Mouse (Mus musculus): ENCODE results near the gene Cacna1e. TPM values are rescaled to one million over a fixed set of nuclear protein-coding genes. Genes with fewer than 3 reads are reported as not detected.

Gene Cacna1e
- polyA plus RNA-seq, 1 experiment from 2014 or later: 1.3 TPM

DNA sequence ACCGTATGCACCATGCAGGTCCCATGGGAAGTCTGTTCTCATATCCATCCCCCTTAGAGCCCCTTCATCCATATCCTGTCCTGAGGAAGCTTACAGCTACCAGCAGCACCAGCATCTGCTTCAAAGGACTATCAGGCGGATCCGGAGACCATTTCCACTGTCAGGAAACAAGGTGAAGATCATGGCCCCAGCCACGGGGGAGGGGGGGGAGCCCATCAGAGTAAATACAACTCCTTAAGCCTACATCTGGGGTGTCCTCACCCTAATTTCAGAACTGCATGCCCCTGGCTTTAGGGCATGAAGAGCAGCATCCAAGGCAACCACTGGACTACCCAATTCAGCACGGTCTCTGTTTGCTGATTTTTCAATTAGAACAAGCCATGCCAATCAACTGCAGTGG is 47.8 kb downstream of the Cacna1e start:
- H3K27ac ChIP-seq (replicated peaks): no peak overlapping the region
- no peaks in the 10 kb centered on the region for H3K36me3 ChIP-seq
- 84% methylated on average over 5 of the region's 5 CpGs for WGBS

DNA sequence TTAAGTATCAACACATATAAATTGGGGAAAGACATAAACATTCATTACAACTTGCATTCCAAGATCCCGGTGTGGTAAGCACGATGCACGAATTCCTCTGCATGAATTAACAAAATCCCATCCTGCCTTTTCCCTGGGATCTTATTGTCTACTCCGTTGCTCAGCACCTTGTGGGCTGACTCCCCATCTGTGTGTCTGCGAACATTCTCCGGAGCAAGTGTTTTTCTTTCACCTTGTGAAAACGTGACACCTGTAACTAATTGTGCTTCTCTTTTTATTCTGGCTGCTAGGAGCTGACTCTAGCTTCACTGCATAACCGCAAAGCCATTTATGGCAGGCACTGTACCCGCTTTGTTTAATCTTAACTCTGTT is 52.1 kb downstream of the Cacna1e start:
- WGBS: 67% methylated on average over 9 of the region's 9 CpGs

More for the DNA sequence above, 47.8 kb downstream of the Cacna1e start:
- Histone ChIP-seq H3K9ac (no peak overlapping the region), H3K9me3 (replicated peaks) (no peaks in the 10 kb centered on the region), H3K4me3 (replicated peaks) (no peak overlapping the region), H3K4me1 (no peaks in the 10 kb centered on the region), H3K4me2 (replicated peaks) (no peak overlapping the region), H3K27me3 (no peaks in the 10 kb centered on the region)
- ATAC-seq (ENCODE audit: insufficient number of reproducible peaks, low FRiP score, low TSS enrichment, low read depth): no peak

DNA sequence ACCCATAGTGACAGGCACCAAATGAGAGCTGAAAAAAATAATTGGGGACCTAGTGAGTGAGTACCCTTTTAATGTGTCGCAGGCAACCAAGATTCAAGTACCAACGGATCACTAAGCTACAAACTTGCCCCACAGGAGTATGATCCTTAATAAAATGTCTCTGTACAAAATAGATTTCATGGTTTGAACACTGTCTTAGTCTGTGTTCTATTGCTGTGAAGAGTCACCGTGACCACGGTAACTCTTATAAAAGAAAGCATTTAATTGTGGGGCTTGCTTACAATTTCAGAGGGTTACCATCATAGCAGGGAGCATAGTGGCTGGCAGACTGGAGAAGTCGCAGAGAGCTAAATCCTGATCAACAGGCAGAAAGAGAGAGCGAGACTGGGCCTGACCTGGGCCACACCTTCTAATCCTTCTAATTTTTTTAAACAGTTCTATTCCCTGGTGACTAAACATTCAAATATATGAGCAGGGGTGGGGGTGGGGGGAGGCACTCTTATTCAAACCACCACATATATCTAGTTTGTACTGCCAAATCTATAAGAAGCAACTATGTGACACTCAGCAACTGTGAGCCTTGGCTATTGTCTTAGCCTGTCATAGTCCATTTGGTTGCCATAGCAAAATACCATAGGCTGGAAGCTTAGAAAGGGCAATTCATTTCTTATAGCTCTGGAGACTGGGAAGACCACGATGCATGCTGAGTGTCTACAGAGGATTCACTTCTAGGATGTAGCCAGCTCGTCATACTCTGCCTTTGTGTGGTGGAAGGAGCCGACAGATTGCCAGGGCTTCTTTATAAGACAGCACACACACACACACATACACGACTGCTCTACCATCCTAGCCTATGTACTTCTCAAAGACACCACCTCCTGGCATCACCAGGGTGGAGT is 52.8 kb downstream of the Cacna1e start:
- Histone ChIP-seq H3K36me3 (no peaks in the 10 kb centered on the region), H3K27me3 (no peaks in the 10 kb centered on the region), H3K27ac (replicated peaks) (no peak overlapping the region), H3K9ac (no peak overlapping the region), H3K4me2 (replicated peaks) (no peak overlapping the region), H3K4me3 (replicated peaks) (no peak overlapping the region), H3K9me3 (replicated peaks) (no peaks in the 10 kb centered on the region), H3K4me1 (no peaks in the 10 kb centered on the region; the same call in 1 of the 2 replicates)
- WGBS: 68% methylated on average over 10 of the region's 10 CpGs
- ATAC-seq (ENCODE audit: insufficient number of reproducible peaks, low FRiP score, low TSS enrichment, low read depth): no peak

More for the DNA sequence above, 52.1 kb downstream of the Cacna1e start:
- ATAC-seq (ENCODE audit: insufficient number of reproducible peaks, low FRiP score, low TSS enrichment, low read depth): no peak
- Histone ChIP-seq H3K4me2 (replicated peaks) (no peak overlapping the region), H3K27me3 (no peaks in the 10 kb centered on the region), H3K4me1 (no peaks in the 10 kb centered on the region; the same call in 1 of the 2 replicates), H3K36me3 (no peaks in the 10 kb centered on the region), H3K4me3 (replicated peaks) (no peak overlapping the region), H3K9me3 (replicated peaks) (no peaks in the 10 kb centered on the region), H3K27ac (replicated peaks) (no peak overlapping the region), H3K9ac (no peak overlapping the region)

DNA sequence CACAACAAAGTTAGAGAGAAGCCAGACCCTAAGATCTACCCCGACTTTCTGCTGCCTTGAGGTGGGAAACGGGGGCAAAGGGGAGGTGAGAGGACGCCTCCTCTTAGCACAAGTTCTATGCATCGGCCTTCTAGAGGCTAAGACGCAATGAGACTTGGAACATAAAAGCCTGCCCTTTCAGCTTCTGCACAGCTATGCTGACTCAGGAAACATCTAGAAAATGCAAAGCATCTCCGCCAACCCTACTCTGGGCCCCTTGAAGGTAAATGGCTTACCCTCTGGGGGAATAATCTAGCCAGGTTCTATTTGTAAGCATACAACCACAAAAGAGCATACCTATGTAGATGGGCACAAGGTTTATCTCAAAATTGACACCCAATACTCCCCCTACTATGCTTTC is 54.2 kb downstream of the Cacna1e start:
- H3K36me3 ChIP-seq: no peaks in the 10 kb centered on the region
- no peak overlapping the region for H3K27ac ChIP-seq (replicated peaks)
- no peak overlapping the region for H3K4me2 ChIP-seq (replicated peaks)
- no peak for ATAC-seq (ENCODE audit: insufficient number of reproducible peaks, low FRiP score, low TSS enrichment, low read depth)
- H3K4me1 ChIP-seq: no peaks in the 10 kb centered on the region; the same call in 1 of the 2 replicates
- 72% methylated on average over 6 of the region's 6 CpGs for WGBS
- no peaks in the 10 kb centered on the region for H3K27me3 ChIP-seq
- no peaks in the 10 kb centered on the region for H3K9me3 ChIP-seq (replicated peaks)
- no peak overlapping the region for H3K4me3 ChIP-seq (replicated peaks)
- no peak overlapping the region for H3K9ac ChIP-seq

DNA sequence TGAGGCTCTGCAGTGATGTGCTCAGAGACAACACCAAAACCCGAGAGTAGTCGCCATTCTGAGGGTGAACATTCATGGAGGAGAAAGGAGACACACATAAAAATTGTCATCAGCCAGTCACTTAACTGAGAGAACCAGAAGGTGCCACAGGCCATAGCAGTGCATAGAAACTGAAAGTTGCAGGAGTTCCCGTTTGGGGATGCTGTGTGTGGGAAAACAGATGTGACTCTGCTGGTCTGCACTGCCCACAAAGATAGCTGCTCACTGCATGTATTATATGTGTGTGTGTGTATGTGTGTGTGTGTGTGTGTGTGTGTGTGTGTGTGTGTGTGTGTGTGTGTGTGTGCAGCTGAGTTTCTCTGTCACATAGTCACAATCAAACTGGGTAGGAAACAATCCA is 61.2 kb downstream of the Cacna1e start:
- no peaks in the 10 kb centered on the region for H3K36me3 ChIP-seq
- 0 out of 2 replicates have a peak, but pooled peaks cover 2% of the 10 kb centered on the region for H3K9me3 ChIP-seq (replicated peaks)
- no peak overlapping the region for H3K4me3 ChIP-seq (replicated peaks)
- H3K27me3 ChIP-seq: no peaks in the 10 kb centered on the region
- no peaks in the 10 kb centered on the region for H3K4me1 ChIP-seq
- H3K4me2 ChIP-seq (replicated peaks): no peak overlapping the region
- no peak overlapping the region for H3K9ac ChIP-seq
- H3K27ac ChIP-seq (replicated peaks): no peak overlapping the region
- no peak for ATAC-seq (ENCODE audit: insufficient number of reproducible peaks, low FRiP score, low TSS enrichment, low read depth)
- 63% methylated on average over 3 of the region's 3 CpGs for WGBS

DNA sequence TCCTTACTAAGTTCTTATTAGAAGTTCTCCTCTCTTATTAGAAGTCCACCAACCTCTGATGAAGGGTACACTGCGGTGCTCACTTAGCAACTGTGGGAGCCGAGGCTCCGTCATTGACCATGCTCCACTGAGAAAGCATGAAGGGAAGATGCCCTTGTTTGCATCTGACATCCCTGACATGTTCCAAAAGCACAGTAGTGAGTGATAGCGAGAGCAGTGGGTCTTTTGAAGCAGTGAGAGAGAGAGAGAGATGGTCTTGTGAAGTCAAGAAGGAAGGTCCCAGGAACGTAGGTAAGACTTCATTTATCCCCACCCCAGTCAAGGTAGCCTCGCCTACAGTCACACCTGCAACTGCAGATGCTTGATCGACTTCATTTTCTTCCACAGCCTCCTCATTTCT is 63.9 kb downstream of the Cacna1e start:
- WGBS: 87% methylated on average over 7 of the region's 7 CpGs
- H3K27me3 ChIP-seq: no peaks in the 10 kb centered on the region
- no peak overlapping the region for H3K4me3 ChIP-seq (replicated peaks)
- H3K36me3 ChIP-seq: no peaks in the 10 kb centered on the region
- H3K27ac ChIP-seq (replicated peaks): no peak overlapping the region
- H3K9ac ChIP-seq: no peak overlapping the region
- ATAC-seq (ENCODE audit: insufficient number of reproducible peaks, low FRiP score, low TSS enrichment, low read depth): no peak
- no peak overlapping the region for H3K4me2 ChIP-seq (replicated peaks)
- H3K4me1 ChIP-seq: no peaks in the 10 kb centered on the region
- H3K9me3 ChIP-seq (replicated peaks): 0 out of 2 replicates have a peak, but pooled peaks cover 4% of the 10 kb centered on the region

DNA sequence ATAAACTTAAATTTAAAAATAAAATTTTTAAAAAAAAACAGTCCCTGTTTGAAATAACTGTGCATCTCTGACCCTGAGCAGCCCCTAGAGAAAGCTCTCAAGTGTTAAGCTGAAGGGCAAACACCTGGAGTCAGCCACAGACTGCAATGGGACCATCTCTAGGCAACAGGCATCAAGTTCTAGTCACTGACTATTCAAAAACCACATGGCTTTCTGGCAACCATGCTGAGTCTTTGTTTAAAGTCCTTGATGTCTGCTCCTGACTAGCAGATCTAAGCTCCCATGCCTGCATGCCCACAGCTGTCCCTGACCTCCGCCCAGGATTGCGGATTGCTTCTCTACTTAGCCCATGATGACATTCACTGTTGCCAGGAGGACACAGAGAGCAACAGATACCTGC is 64.3 kb downstream of the Cacna1e start:
- Histone ChIP-seq H3K4me3 (replicated peaks) (no peak overlapping the region), H3K9me3 (replicated peaks) (0 out of 2 replicates have a peak, but pooled peaks cover 4% of the 10 kb centered on the region), H3K9ac (no peak overlapping the region), H3K36me3 (no peaks in the 10 kb centered on the region), H3K4me2 (replicated peaks) (no peak overlapping the region), H3K4me1 (no peaks in the 10 kb centered on the region), H3K27me3 (no peaks in the 10 kb centered on the region), H3K27ac (replicated peaks) (no peak overlapping the region)
- ATAC-seq (ENCODE audit: insufficient number of reproducible peaks, low FRiP score, low TSS enrichment, low read depth): no peak
- WGBS: 92% methylated on average over 2 of the region's 2 CpGs

DNA sequence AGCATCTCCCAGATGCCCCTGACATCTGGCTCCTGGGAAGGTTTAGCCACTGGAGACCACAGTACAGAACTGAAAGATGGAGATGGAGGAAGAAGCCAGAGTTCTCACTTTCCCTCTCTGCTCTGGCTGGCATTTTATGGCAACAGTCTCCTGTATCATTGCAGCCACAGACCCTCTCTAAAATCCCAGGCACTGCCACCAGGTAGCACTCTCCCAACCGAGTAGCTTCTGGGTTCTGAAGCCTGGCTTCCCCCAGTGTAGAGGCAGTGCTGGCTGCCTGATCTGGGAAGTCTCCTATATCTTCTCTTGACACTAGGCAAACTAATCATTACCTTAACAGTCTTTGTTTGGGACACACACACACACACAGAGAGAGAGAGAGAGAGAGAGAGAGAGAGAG is 65.6 kb downstream of the Cacna1e start:
- Histone ChIP-seq H3K9me3 (replicated peaks) (0 out of 2 replicates have a peak, but pooled peaks cover 4% of the 10 kb centered on the region), H3K4me2 (replicated peaks) (no peak overlapping the region), H3K4me3 (replicated peaks) (no peak overlapping the region), H3K4me1 (no peaks in the 10 kb centered on the region), H3K27me3 (no peaks in the 10 kb centered on the region), H3K9ac (no peak overlapping the region), H3K27ac (replicated peaks) (no peak overlapping the region), H3K36me3 (no peaks in the 10 kb centered on the region)
- ATAC-seq (ENCODE audit: insufficient number of reproducible peaks, low FRiP score, low TSS enrichment, low read depth): no peak
- WGBS: 33% methylated on average over 1 of the region's 1 CpGs

DNA sequence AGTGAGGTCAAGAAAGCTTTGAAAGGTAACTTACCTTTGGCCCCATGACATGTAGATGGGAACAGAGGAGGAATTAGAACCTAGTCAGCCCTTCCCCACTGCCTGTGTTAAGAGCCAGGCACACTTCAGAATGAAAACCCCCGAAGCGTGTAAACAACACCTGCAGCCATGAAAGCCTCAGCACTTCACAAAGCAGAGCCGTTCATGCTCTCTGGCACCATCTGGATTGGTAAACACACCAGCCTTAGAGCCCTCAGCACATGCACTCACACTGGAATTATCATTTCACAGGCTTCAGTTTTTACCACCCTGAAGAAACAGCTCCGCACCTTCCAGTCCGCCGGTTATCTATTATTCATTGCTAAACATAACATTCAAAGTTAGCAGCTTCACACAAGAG is 67.5 kb downstream of the Cacna1e start:
- H3K4me3 ChIP-seq (replicated peaks): no peak overlapping the region
- no peak overlapping the region for H3K27ac ChIP-seq (replicated peaks)
- no peaks in the 10 kb centered on the region for H3K27me3 ChIP-seq
- no peak overlapping the region for H3K4me2 ChIP-seq (replicated peaks)
- no peak overlapping the region for H3K9ac ChIP-seq
- H3K4me1 ChIP-seq: no peaks in the 10 kb centered on the region
- no peaks in the 10 kb centered on the region for H3K36me3 ChIP-seq
- 65% methylated on average over 6 of the region's 6 CpGs for WGBS
- ATAC-seq (ENCODE audit: insufficient number of reproducible peaks, low FRiP score, low TSS enrichment, low read depth): no peak
- H3K9me3 ChIP-seq (replicated peaks): 0 out of 2 replicates have a peak, but pooled peaks cover 4% of the 10 kb centered on the region

DNA sequence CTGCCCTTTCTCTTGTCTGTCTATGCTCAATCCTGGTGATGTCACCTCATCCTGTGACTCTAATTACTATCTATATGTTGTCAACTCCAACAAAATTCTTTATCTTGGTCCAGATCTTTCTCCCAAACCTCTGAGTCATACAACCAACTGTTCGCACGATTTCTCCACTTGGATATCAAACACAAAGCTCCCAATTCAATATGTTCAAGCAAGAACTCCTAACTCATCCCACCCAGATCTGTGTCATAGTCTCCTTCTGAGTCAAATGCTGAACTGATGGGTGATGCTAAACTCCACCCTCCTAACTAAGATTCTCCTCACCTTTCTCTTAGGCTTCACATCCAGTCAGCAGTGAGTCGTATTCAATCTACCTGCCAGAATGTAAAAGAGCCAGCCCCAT is 68.0 kb downstream of the Cacna1e start:
- no peak overlapping the region for H3K4me3 ChIP-seq (replicated peaks)
- H3K4me2 ChIP-seq (replicated peaks): no peak overlapping the region
- WGBS: 90% methylated on average over 3 of the region's 3 CpGs
- no peak overlapping the region for H3K27ac ChIP-seq (replicated peaks)
- H3K36me3 ChIP-seq: no peaks in the 10 kb centered on the region
- no peak overlapping the region for H3K9ac ChIP-seq
- 0 out of 2 replicates have a peak, but pooled peaks cover 4% of the 10 kb centered on the region for H3K9me3 ChIP-seq (replicated peaks)
- ATAC-seq (ENCODE audit: insufficient number of reproducible peaks, low FRiP score, low TSS enrichment, low read depth): no peak
- H3K4me1 ChIP-seq: no peaks in the 10 kb centered on the region
- H3K27me3 ChIP-seq: no peaks in the 10 kb centered on the region

DNA sequence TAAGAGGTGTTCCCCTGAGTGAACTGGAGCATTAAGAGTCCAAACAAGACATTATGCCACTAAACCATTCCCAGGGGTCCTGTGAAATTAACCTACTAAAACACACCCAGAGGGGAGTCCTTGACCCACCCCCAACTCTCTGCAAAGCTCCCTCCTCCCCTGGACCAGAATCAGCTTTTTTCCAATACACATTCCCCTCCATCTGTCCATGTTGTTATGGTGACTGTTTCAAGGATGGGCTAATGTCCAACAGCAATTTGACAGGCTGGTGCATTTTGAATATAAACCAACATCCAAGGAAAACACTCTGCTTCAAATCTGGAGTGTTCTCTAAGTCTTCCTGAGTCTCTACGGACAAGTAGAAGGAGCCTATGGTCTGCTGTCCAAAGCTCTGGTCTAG is 78.6 kb downstream of the Cacna1e start:
- 71% methylated on average over 1 of the region's 1 CpGs for WGBS
- Histone ChIP-seq H3K4me3 (replicated peaks) (no peak overlapping the region), H3K36me3 (no peaks in the 10 kb centered on the region), H3K9ac (no peak overlapping the region), H3K9me3 (replicated peaks) (no peaks in the 10 kb centered on the region), H3K4me2 (replicated peaks) (no peak overlapping the region), H3K27me3 (no peaks in the 10 kb centered on the region), H3K27ac (replicated peaks) (no peak overlapping the region), H3K4me1 (no peaks in the 10 kb centered on the region)
- no peak for ATAC-seq (ENCODE audit: insufficient number of reproducible peaks, low FRiP score, low TSS enrichment, low read depth)

DNA sequence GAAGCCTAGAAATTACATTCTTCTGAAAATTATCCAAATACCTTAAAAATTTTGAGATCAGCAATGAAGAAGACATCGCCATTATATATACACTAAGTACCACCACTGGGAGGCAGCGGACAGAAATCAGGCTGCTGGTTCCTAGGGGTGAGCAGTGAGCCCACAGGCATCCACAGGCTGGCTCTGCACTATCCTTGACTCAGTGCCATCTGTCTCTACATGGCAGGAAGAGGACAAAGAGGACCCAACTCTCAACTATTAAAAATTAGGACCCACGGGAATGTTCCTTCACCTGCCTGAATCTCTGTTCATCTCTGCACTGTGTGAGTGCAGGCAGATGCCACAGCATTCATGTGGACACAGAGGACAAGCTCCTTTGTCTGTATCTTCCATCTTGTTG is 79.3 kb downstream of the Cacna1e start:
- Histone ChIP-seq H3K27me3 (no peaks in the 10 kb centered on the region), H3K9ac (no peak overlapping the region), H3K9me3 (replicated peaks) (no peaks in the 10 kb centered on the region), H3K36me3 (no peaks in the 10 kb centered on the region), H3K4me2 (replicated peaks) (no peak overlapping the region), H3K27ac (replicated peaks) (no peak overlapping the region), H3K4me3 (replicated peaks) (no peak overlapping the region), H3K4me1 (no peaks in the 10 kb centered on the region)
- 88% methylated on average over 3 of the region's 3 CpGs for WGBS
- no peak for ATAC-seq (ENCODE audit: insufficient number of reproducible peaks, low FRiP score, low TSS enrichment, low read depth)
